Mouse (Mus musculus): Measurements from ENCODE around the gene Wee2. TPM values are rescaled to one million over a fixed set of nuclear protein-coding genes. Genes with fewer than 3 reads are reported as not detected.
A peak's percentile ranks its signal among the peaks of the same experiment; 100 is the strongest.

The Wee2 gene
- polyA plus RNA-seq, 1 experiment = 0.14 TPM

GRCm38 (mm10) chr6:40479705-40480104, 40.8 kb downstream of the Wee2 start:
- DNase-seq (ENCODE audit: low read depth) = peak; percentile 51
- no peak for TF ChIP-seq POLR2A (IDR thresholded peaks at IDR 0.05; ENCODE audit: borderline replicate concordance, extremely low read depth, insufficient read depth, insufficient read length, poor library complexity, severe bottlenecking)

- no peak for TF ChIP-seq POLR2A (IDR thresholded peaks at IDR 0.05; ENCODE audit: borderline replicate concordance, extremely low read depth, insufficient read depth, insufficient read length, poor library complexity, severe bottlenecking)
These were observed 43.4 kb downstream of the Wee2 start for GRCm38 (mm10) chr6:40482318-40482717.

GRCm38 (mm10) chr6:40490933-40491332, 52.0 kb downstream of the Wee2 start, which contains the start of gene Tas2r137:
Gene Tas2r137, plus strand, starts transcription at chr6:40491233.
- DNase-seq (ENCODE audit: low read depth) = no peak
- TF ChIP-seq POLR2A (IDR thresholded peaks at IDR 0.05; ENCODE audit: borderline replicate concordance, extremely low read depth, insufficient read depth, insufficient read length, poor library complexity, severe bottlenecking) (no peak), CTCF (IDR thresholded peaks at IDR 0.05; ENCODE audit: borderline replicate concordance, extremely low read depth, insufficient read depth, insufficient read length) (no peak)

More at GRCm38 (mm10) chr6:40482318-40482717, 43.4 kb downstream of the Wee2 start:
- DNase-seq (ENCODE audit: low read depth) = no peak

- TF ChIP-seq CTCF (IDR thresholded peaks at IDR 0.05; ENCODE audit: borderline replicate concordance, extremely low read depth, insufficient read depth, insufficient read length) (no peak), POLR2A (IDR thresholded peaks at IDR 0.05; ENCODE audit: borderline replicate concordance, extremely low read depth, insufficient read depth, insufficient read length, poor library complexity, severe bottlenecking) (no peak)
- DNase-seq (ENCODE audit: low read depth) = no peak
These were observed 54.3 kb downstream of the Wee2 start, which contains the start of gene Tas2r108 for GRCm38 (mm10) chr6:40493229-40493628. Gene Tas2r108, plus strand, starts transcription at chr6:40493529.

Other genes starting within 250 kb of the Wee2 start
- gene Agk, start 113.9 kb upstream of the Wee2 start, polyA plus RNA-seq (2012; rRNA removed) = 30.0 and 33.2 TPM in 2 replicates
- 17.8 and 26.4 TPM in 2 replicates for gene E330009J07Rik, start 3.0 kb upstream of the Wee2 start, polyA plus RNA-seq (2012; rRNA removed)
- 62.9 and 82.4 TPM in 2 replicates for gene Ssbp1, start 32.3 kb downstream of the Wee2 start, polyA plus RNA-seq (2012; rRNA removed)
- gene Tas2r137, start 52.1 kb downstream of the Wee2 start, polyA plus RNA-seq (2012; rRNA removed) = 0.23 and 0.25 TPM in 2 replicates
- gene Tas2r108, start 54.4 kb downstream of the Wee2 start, polyA plus RNA-seq (2012; rRNA removed) = 0.27 and 0.49 TPM in 2 replicates
- not detected in 2 replicates for gene Prss37, start 80.4 kb downstream of the Wee2 start, polyA plus RNA-seq (2012; rRNA removed)
- not detected in 2 replicates for gene Olfr461, start 116.0 kb downstream of the Wee2 start, polyA plus RNA-seq (2012; rRNA removed)
- gene Olfr460, start 130.4 kb downstream of the Wee2 start, polyA plus RNA-seq (2012; rRNA removed) = 0.26 and 0.27 TPM in 2 replicates
- 0.21 and 0.55 TPM in 2 replicates for gene Clec5a, start 146.7 kb downstream of the Wee2 start, polyA plus RNA-seq (2012; rRNA removed)
- not detected in 2 replicates for gene Tas2r138, start 174.2 kb downstream of the Wee2 start, polyA plus RNA-seq (2012; rRNA removed)
- gene Mgam, start 189.7 kb downstream of the Wee2 start, polyA plus RNA-seq (2012; rRNA removed) = 0.03 and 0.10 TPM in 2 replicates